Comparison of ENCODE assay signal across 19 mouse cellular contexts in genomic region chr17:67715466-67715865, GRCm38 (mm10). TPM values are rescaled to one million over a fixed set of nuclear protein-coding genes. Genes with fewer than 3 reads are reported as not detected.
A peak's percentile ranks its signal among the peaks of the same experiment; 100 is the strongest.
DNase-seq lines count a peak whose midpoint lies in the region; ATAC-seq and TF ChIP-seq lines count a peak whose summit lies in the region.
"Had no signal": no experiment of that assay in that cellular context is flagged by ENCODE, and none has a peak within 500 bp of the region (broad histone marks: within the 10 kb centered on the region; RNA-seq: fewer than 3 reads in every experiment).

No protein-coding gene starts in this region.

- DNase-seq in lung, embryonic 14.5 days, result no peak
- no peak for DNase-seq in lung, postnatal 10 days
- DNase-seq in cerebellum, adult 9-11 months, result no peak
- DNase-seq in left cerebral cortex, adult 2 months (ENCODE audit: extremely low spot score in 1 of 2, low spot score in 2 of 2), result no peak
- DNase-seq: adrenal gland, postnatal 10 days; cerebellum, adult 11-12 months; kidney, adult 18-20 months; liver, embryonic 13.5 days; lung, postnatal 36 days; right cerebral cortex, postnatal 25 days; thymus, postnatal 14 days had no signal

- 84% methylated on average over 19 of the region's 19 CpGs for WGBS in hindbrain, embryonic 15.5 days
- 76% methylated on average over 19 of the region's 19 CpGs for WGBS in hindbrain, embryonic 13.5 days
- WGBS in lung, embryonic 14.5 days, result 59% methylated on average over 19 of the region's 19 CpGs
- 57% methylated on average over 19 of the region's 19 CpGs for WGBS in intestine, embryonic 15.5 days
- 69% methylated on average over 19 of the region's 19 CpGs for WGBS in neural tube, embryonic 14.5 days

- no peak overlapping the region for H3K9ac ChIP-seq in hindbrain, embryonic 15.5 days
- no peak overlapping the region for H3K9ac ChIP-seq in hindbrain, embryonic 13.5 days
- no peak overlapping the region for H3K9ac ChIP-seq in lung, embryonic 14.5 days
- no peak overlapping the region for H3K9ac ChIP-seq in intestine, embryonic 15.5 days
- H3K9ac ChIP-seq in neural tube, embryonic 14.5 days (replicated peaks; ENCODE audit: low read depth, low read length), result no peak overlapping the region
- H3K9ac ChIP-seq: forebrain, embryonic 15.5 days; heart, embryonic 12.5 days; liver, embryonic 13.5 days had no signal

- H3K27me3 ChIP-seq in hindbrain, embryonic 15.5 days, result no peaks in the 10 kb centered on the region
- no peaks in the 10 kb centered on the region for H3K27me3 ChIP-seq in hindbrain, embryonic 13.5 days
- H3K27me3 ChIP-seq in lung, embryonic 14.5 days (ENCODE audit: insufficient read depth, low read length), result no peaks in the 10 kb centered on the region
- no peaks in the 10 kb centered on the region for H3K27me3 ChIP-seq in intestine, embryonic 15.5 days (replicated peaks)
- H3K27me3 ChIP-seq in neural tube, embryonic 14.5 days (ENCODE audit: control insufficient read depth, insufficient read depth, low read length), result no peaks in the 10 kb centered on the region
- H3K27me3 ChIP-seq: forebrain, embryonic 15.5 days; heart, embryonic 12.5 days; liver, embryonic 13.5 days had no signal

- H3K4me1 ChIP-seq in hindbrain, embryonic 15.5 days (replicated peaks), result 0 out of 2 replicates have a peak, but pooled peaks cover 2% of the 10 kb centered on the region
- peaks cover 9% of the 10 kb centered on the region; the same call in 1 of the 2 replicates for H3K4me1 ChIP-seq in hindbrain, embryonic 13.5 days (replicated peaks)
- no peaks in the 10 kb centered on the region for H3K4me1 ChIP-seq in lung, embryonic 14.5 days (ENCODE audit: insufficient read depth)
- H3K4me1 ChIP-seq in intestine, embryonic 15.5 days (replicated peaks), result no peaks in the 10 kb centered on the region
- H3K4me1 ChIP-seq in neural tube, embryonic 14.5 days (ENCODE audit: control insufficient read depth, insufficient read depth, low read length), result no peaks in the 10 kb centered on the region
- H3K4me1 ChIP-seq: forebrain, embryonic 15.5 days; liver, embryonic 13.5 days had no signal

- peak overlapping the region; percentile 26; the same call in 1 of the 2 replicates for H3K4me2 ChIP-seq in hindbrain, embryonic 15.5 days
- H3K4me2 ChIP-seq in hindbrain, embryonic 13.5 days, result no peak overlapping the region
- peak overlapping the region; percentile 42; the same call in 1 of the 2 replicates for H3K4me2 ChIP-seq in lung, embryonic 14.5 days
- H3K4me2 ChIP-seq in intestine, embryonic 15.5 days (replicated peaks), result peak overlapping the region; percentile 31; the same call in 1 of the 2 replicates
- no peak overlapping the region for H3K4me2 ChIP-seq in neural tube, embryonic 14.5 days (ENCODE audit: low read depth, low read length)
- H3K4me2 ChIP-seq: forebrain, embryonic 15.5 days; heart, embryonic 12.5 days; liver, embryonic 13.5 days had no signal

- ATAC-seq in hindbrain, embryonic 15.5 days (ENCODE audit: low FRiP score, low read depth), result no peak
- no peak for ATAC-seq in hindbrain, embryonic 13.5 days (ENCODE audit: low FRiP score)
- no peak; the same call in 1 of the 2 replicates for ATAC-seq in lung, embryonic 14.5 days (ENCODE audit: insufficient read depth)
- peak; percentile 49; the same call in 1 of the 2 replicates for ATAC-seq in intestine, embryonic 15.5 days
- peak; percentile 42; the same call in 1 of the 2 replicates for ATAC-seq in neural tube, embryonic 14.5 days (ENCODE audit: low read depth)
- ATAC-seq: forebrain, embryonic 15.5 days had no signal

- no peak for TF ChIP-seq CTCF in lung, embryonic 14.5 days (IDR thresholded peaks at IDR 0.05; ENCODE audit: low read depth)
- TF ChIP-seq CTCF in left cerebral cortex, adult 2 months (IDR thresholded peaks at IDR 0.05), result no peak

- intact Hi-C loops in left cerebral cortex, adult 2 months (cut with DNase I), result no loop called here

- no peaks in the 10 kb centered on the region for H3K9me3 ChIP-seq in hindbrain, embryonic 15.5 days
- no peaks in the 10 kb centered on the region for H3K9me3 ChIP-seq in hindbrain, embryonic 13.5 days
- no peaks in the 10 kb centered on the region for H3K9me3 ChIP-seq in lung, embryonic 14.5 days (ENCODE audit: low read depth, low read length)
- no peaks in the 10 kb centered on the region for H3K9me3 ChIP-seq in intestine, embryonic 15.5 days
- H3K9me3 ChIP-seq in neural tube, embryonic 14.5 days (ENCODE audit: control insufficient read depth, low read length), result no peaks in the 10 kb centered on the region
- H3K9me3 ChIP-seq: forebrain, embryonic 15.5 days; heart, embryonic 12.5 days had no signal

- no peak overlapping the region for H3K4me3 ChIP-seq in hindbrain, embryonic 15.5 days
- no peak overlapping the region for H3K4me3 ChIP-seq in hindbrain, embryonic 13.5 days
- H3K4me3 ChIP-seq in lung, embryonic 14.5 days (ENCODE audit: low read depth, low read length), result no peak overlapping the region
- H3K4me3 ChIP-seq in intestine, embryonic 15.5 days (replicated peaks), result no peak overlapping the region
- no peak overlapping the region for H3K4me3 ChIP-seq in neural tube, embryonic 14.5 days (ENCODE audit: low read depth, low read length)
- no peak overlapping the region for H3K4me3 ChIP-seq in left cerebral cortex, adult 2 months
- H3K4me3 ChIP-seq: erythroblast, embryonic 14.5 days; forebrain, embryonic 15.5 days; heart, embryonic 12.5 days; layer of hippocampus, adult 2 months; liver, embryonic 13.5 days had no signal

- H3K36me3 ChIP-seq in hindbrain, embryonic 15.5 days, result no peaks in the 10 kb centered on the region
- H3K36me3 ChIP-seq in hindbrain, embryonic 13.5 days, result peaks cover 11% of the 10 kb centered on the region
- H3K36me3 ChIP-seq in lung, embryonic 14.5 days (ENCODE audit: insufficient read depth), result no peaks in the 10 kb centered on the region
- no peaks in the 10 kb centered on the region for H3K36me3 ChIP-seq in intestine, embryonic 15.5 days
- no peaks in the 10 kb centered on the region; the same call in 1 of the 2 replicates for H3K36me3 ChIP-seq in neural tube, embryonic 14.5 days (ENCODE audit: control insufficient read depth, insufficient read depth, low read length)
- H3K36me3 ChIP-seq: forebrain, embryonic 15.5 days; heart, embryonic 12.5 days; liver, embryonic 13.5 days had no signal

- H3K27ac ChIP-seq in hindbrain, embryonic 15.5 days (replicated peaks), result no peak overlapping the region
- H3K27ac ChIP-seq in hindbrain, embryonic 13.5 days, result no peak overlapping the region
- no peak overlapping the region for H3K27ac ChIP-seq in lung, embryonic 14.5 days (ENCODE audit: low read depth)
- no peak overlapping the region for H3K27ac ChIP-seq in intestine, embryonic 15.5 days
- no peak overlapping the region for H3K27ac ChIP-seq in neural tube, embryonic 14.5 days (ENCODE audit: low read depth, low read length)
- no peak overlapping the region for H3K27ac ChIP-seq in left cerebral cortex, adult 2 months
- H3K27ac ChIP-seq: forebrain, embryonic 15.5 days; layer of hippocampus, adult 2 months; liver, embryonic 13.5 days had no signal

RNA-seq across cellular contexts. Expression of gene Lama1, which starts 18.4 kb away (rescaled TPM):
- 6.1 and 7.6 TPM in 2 replicates for polyA plus RNA-seq in hindbrain, embryonic 15.5 days (2015; fragmentation: Nextera tagmentation; extraction: Ambion mirVana)
- 9.7 and 11.1 TPM in 2 replicates for polyA plus RNA-seq in hindbrain, embryonic 13.5 days (2015; fragmentation: Nextera tagmentation; extraction: Ambion mirVana)
- 6.5 and 10.1 TPM in 2 replicates for polyA plus RNA-seq in lung, embryonic 14.5 days (2014; fragmentation: Nextera tagmentation; extraction: Ambion mirVana)
- polyA plus RNA-seq in intestine, embryonic 15.5 days (2015; fragmentation: Nextera tagmentation; extraction: Ambion mirVana), result 2.8 and 3.0 TPM in 2 replicates
- 16.4 and 22.0 TPM in 2 replicates for polyA plus RNA-seq in neural tube, embryonic 14.5 days (2014; fragmentation: Nextera tagmentation; extraction: Ambion mirVana)
- 1 to 10 TPM; 4.3 to 5.2 TPM for total RNA-seq in left cerebral cortex, adult 2 months (2021)
- polyA plus RNA-seq: erythroblast, embryonic 14.5 days had no signal

Comparison
In these comparisons a context has a peak if more than half of its experiments do, and no peak if none do; other contexts are left out.
1. H3K4me2 ChIP-seq: peak in hindbrain, embryonic 15.5 days (single experiment), lung, embryonic 14.5 days (single experiment) and intestine, embryonic 15.5 days (single experiment); none in hindbrain, embryonic 13.5 days (single experiment) and neural tube, embryonic 14.5 days (single experiment).
2. ATAC-seq: peak in intestine, embryonic 15.5 days (single experiment) and neural tube, embryonic 14.5 days (single experiment); none in hindbrain, embryonic 15.5 days (single experiment), hindbrain, embryonic 13.5 days (single experiment) and lung, embryonic 14.5 days (single experiment).